Mouse (Mus musculus) heart, embryonic 14.5 days (tissue): ENCODE results near the gene Gm45713. TPM values are rescaled to one million over a fixed set of nuclear protein-coding genes. Genes with fewer than 3 reads are reported as not detected.
A peak's percentile ranks its signal among the peaks of the same experiment; 100 is the strongest.

ENCODE experiments used
- ATAC-seq: fragments of 200-750 bp; cut with Nextera tagmentation; 2 replicates; pipeline ENCODE4 v1.8.0; 2017; ENCODE audit warnings: low read depth, moderate TSS enrichment; ENCODE audit not compliant: insufficient number of reproducible peaks, insufficient read depth, low FRiP score
- H3K27ac ChIP-seq, 2 experiments: fragments of 200-500 bp in 1 of 2; fragments of 300-500 bp in 1 of 2; sonication (generic) in 1 of 2; replicated peaks in 1 of 2; 2 replicates each; pipeline ENCODE4 v1.5.1; 2012 to 2014; ENCODE audit warnings: low read depth in 2 of 2, low read length in 2 of 2, control low read depth in 1 of 2, mild to moderate bottlenecking in 1 of 2, mixed read lengths in 1 of 2; ENCODE audit not compliant: control insufficient read depth in 1 of 2, insufficient read depth in 1 of 2
- H3K27me3 ChIP-seq: fragments of 300-500 bp; sonication (generic); 2 replicates; pipeline ENCODE4 v1.6.1; 2014; ENCODE audit warnings: mild to moderate bottlenecking, low read length, control low read depth; ENCODE audit not compliant: control insufficient read depth, insufficient read depth
- H3K36me3 ChIP-seq: fragments of 300-500 bp; sonication (generic); 2 replicates; pipeline ENCODE4 v1.6.1; 2014; ENCODE audit warnings: mild to moderate bottlenecking, control low read depth, low read length, mixed read lengths; ENCODE audit not compliant: control insufficient read depth, insufficient read depth
- H3K4me1 ChIP-seq, 2 experiments: fragments of 200-500 bp in 1 of 2; fragments of 300-500 bp in 1 of 2; sonication (generic) in 1 of 2; 2 replicates each; pipeline ENCODE4 v1.6.1; 2012 to 2014; ENCODE audit warnings: low read length in 2 of 2, control low read depth in 1 of 2, mixed read lengths in 1 of 2; ENCODE audit not compliant: control insufficient read depth in 2 of 2, insufficient read depth in 2 of 2
- H3K4me2 ChIP-seq: fragments of 300-500 bp; sonication (generic); 2 replicates; pipeline ENCODE4 v1.6.1; 2014; ENCODE audit warnings: mild to moderate bottlenecking, low read length
- H3K4me3 ChIP-seq, 2 experiments: fragments of 200-500 bp in 1 of 2; fragments of 300-500 bp in 1 of 2; sonication (generic) in 1 of 2; 2 replicates each; pipeline ENCODE4 v1.5.1; 2012 to 2014; ENCODE audit warnings: low read length in 2 of 2, mild to moderate bottlenecking in 2 of 2, control low read depth in 1 of 2, low read depth in 1 of 2, moderate library complexity in 1 of 2; ENCODE audit not compliant: control insufficient read depth in 1 of 2, insufficient read depth in 1 of 2
- H3K9ac ChIP-seq: fragments of 300-500 bp; sonication (generic); 2 replicates; pipeline ENCODE4 v1.6.1; 2014; ENCODE audit warnings: mild to moderate bottlenecking, low read length
- H3K9me3 ChIP-seq: fragments of 300-500 bp; sonication (generic); 2 replicates; pipeline ENCODE4 v1.6.1; 2016; ENCODE audit warnings: low read length, control low read depth; ENCODE audit not compliant: control insufficient read depth
- WGBS: fragments of 180-500 bp; shearing (Covaris S2); extraction: QIAGEN DNeasy Blood & Tissue Kit; methylation state at CpG from one replicate; pipeline ENCODE4 v1.1.7; 2014; 5-methylcytosine and 5-hydroxymethylcytosine counted together
- polyA plus RNA-seq: library from polyadenylated mRNA; unstranded; fragments of >200 nt; fragmentation: Nextera tagmentation; extraction: Ambion mirVana; gene quantifications from 2 replicates; pipeline ENCODE4 v1.2.1, GENCODE M21; 2014

The Gm45713 gene
- polyA plus RNA-seq, 1 experiment from 2014 or later, result 0.34 TPM

DNA sequence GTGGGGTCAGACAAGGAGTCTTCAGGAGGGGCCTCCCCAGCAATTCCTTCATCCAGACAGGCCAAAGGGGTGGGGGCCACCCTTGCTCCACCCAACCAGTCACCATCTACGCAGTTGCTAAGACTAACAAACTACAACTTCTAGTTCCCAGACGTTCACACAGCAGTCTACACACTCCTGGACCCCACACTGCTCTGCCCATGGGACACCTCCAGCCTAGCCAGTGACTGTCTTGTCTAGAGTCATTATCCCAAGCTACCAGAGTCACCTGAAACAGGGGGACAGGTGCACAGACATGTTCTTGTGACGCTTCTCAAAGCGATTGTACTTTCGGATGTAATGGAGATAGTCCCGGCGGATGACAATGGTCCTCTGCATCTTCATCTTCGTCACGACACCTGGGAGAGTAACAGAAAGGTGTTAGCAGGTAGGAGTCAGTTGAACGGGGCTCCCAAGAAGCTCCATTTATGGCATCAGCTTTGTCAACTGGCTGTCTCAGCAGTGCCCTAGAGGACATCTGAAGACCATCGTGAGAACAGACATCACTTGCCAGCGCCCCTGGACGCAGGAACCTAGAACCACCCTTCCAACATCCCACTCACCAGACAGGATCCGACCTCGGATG, 13.4 kb downstream of the Gm45713 start:
- WGBS, result 82% methylated on average over 15 of the region's 15 CpGs
- Histone ChIP-seq H3K9me3 (no peaks in the 10 kb centered on the region), H3K4me2 (peak overlapping the region; percentile 71), H3K9ac (peak overlapping the region; percentile 99), H3K36me3 (peaks cover 83% of the 10 kb centered on the region), H3K27me3 (no peaks in the 10 kb centered on the region), H3K4me1 (peaks cover 20 to 33% of the 10 kb centered on the region in 2 experiments), H3K27ac (0 out of 4 replicates have a peak overlapping the region, but pooled peaks of 1 of the 2 experiments have one; percentile 85), H3K4me3 (peak overlapping the region; percentile 81 to 89)
- no peak for ATAC-seq

- Histone ChIP-seq H3K4me1 (peaks cover 16 to 27% of the 10 kb centered on the region in 2 experiments), H3K27me3 (no peaks in the 10 kb centered on the region), H3K27ac (peak overlapping the region in 1 of 2 experiments; percentile 33; a peak in 2 of 4 replicates), H3K36me3 (peaks cover 77% of the 10 kb centered on the region), H3K4me2 (peak overlapping the region; percentile 4; the same call in 1 of the 2 replicates), H3K4me3 (no peak overlapping the region), H3K9ac (peak overlapping the region; percentile 52), H3K9me3 (no peaks in the 10 kb centered on the region)
- no peak for ATAC-seq
These were observed 14.1 kb downstream of the Gm45713 start for GRCm38 (mm10) chr7:45121966-45122365.

- Histone ChIP-seq H3K4me3 (no peak overlapping the region), H3K4me2 (0 out of 2 replicates have a peak overlapping the region, but pooled peaks have one; percentile 4), H3K27ac (peak overlapping the region in 1 of 2 experiments; percentile 33; a peak in 2 of 4 replicates), H3K36me3 (peaks cover 71% of the 10 kb centered on the region), H3K4me1 (peaks cover 11 to 21% of the 10 kb centered on the region in 2 experiments), H3K9me3 (no peaks in the 10 kb centered on the region), H3K27me3 (no peaks in the 10 kb centered on the region), H3K9ac (peak overlapping the region; percentile 52)
- no peak for ATAC-seq
- 47% methylated on average over 8 of the region's 8 CpGs for WGBS
These were observed 14.6 kb downstream of the Gm45713 start for GRCm38 (mm10) chr7:45121404-45121803.

DNA sequence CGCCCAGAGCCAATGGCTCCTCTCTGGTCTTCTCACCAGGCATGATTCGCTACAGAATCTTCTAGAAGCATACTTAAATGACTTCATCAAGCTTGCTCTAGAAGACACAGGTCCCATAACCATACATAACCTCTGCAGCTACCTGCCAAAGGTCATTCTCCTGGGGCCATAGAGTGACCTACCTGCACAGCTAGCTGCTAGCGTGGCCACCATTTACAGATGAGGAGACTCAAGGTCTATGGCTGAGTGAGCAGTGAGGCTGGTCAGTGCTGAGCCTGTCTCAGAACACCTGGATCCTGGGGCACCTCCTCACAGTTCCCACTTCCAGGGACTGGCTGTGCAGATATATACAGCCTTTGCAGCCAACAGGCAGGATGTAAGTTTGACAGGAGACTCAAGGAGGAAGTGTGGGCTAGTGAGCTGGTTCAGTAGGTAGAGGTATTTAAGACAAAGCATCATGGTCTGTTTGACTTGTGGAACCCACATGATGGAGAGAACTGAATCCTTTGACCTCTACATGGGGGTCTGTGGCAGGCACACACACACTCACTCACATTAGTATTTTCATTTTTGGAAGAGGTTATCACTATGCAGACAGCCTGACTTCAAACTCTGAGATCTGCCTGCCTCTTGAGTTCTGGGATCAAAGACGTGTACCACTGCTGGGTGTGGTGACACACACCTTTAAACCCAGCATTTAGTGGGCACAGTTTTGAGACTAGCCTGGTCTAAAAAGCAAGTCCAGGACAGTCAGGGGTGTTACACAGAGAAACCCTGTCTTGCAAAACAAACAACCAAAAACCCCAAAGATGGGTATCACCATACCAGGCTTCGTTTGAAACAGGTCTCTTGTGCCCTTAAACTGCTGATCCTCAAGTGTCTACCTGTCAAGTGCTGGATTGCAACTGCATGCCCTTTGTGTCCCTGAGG, 16.0 kb downstream of the Gm45713 start:
- no peak for ATAC-seq
- Histone ChIP-seq H3K4me1 (peaks cover 10 to 21% of the 10 kb centered on the region in 2 experiments), H3K27ac (no peak overlapping the region), H3K4me3 (no peak overlapping the region), H3K36me3 (peaks cover 58% of the 10 kb centered on the region), H3K27me3 (no peaks in the 10 kb centered on the region), H3K4me2 (no peak overlapping the region), H3K9me3 (no peaks in the 10 kb centered on the region), H3K9ac (no peak overlapping the region)
- WGBS, result 75% methylated on average over 5 of the region's 5 CpGs

GRCm38 (mm10) chr7:45118336-45118735, 17.7 kb downstream of the Gm45713 start:
- Histone ChIP-seq H3K27me3 (no peaks in the 10 kb centered on the region), H3K9me3 (no peaks in the 10 kb centered on the region), H3K4me2 (no peak overlapping the region), H3K4me1 (peaks cover 10 to 24% of the 10 kb centered on the region in 2 experiments), H3K4me3 (no peak overlapping the region), H3K9ac (no peak overlapping the region), H3K27ac (no peak overlapping the region), H3K36me3 (peaks cover 54% of the 10 kb centered on the region)
- no peak for ATAC-seq
- WGBS, result 87% methylated on average over 6 of the region's 6 CpGs

GRCm38 (mm10) chr7:45117566-45117965, 18.5 kb downstream of the Gm45713 start:
- Histone ChIP-seq H3K36me3 (peaks cover 47% of the 10 kb centered on the region), H3K4me2 (no peak overlapping the region), H3K27ac (no peak overlapping the region), H3K27me3 (no peaks in the 10 kb centered on the region), H3K4me3 (no peak overlapping the region), H3K9ac (no peak overlapping the region), H3K4me1 (peaks cover 6 to 18% of the 10 kb centered on the region in 2 experiments; a peak in 3 of 4 replicates), H3K9me3 (no peaks in the 10 kb centered on the region)
- WGBS, result 78% methylated on average over 8 of the region's 8 CpGs
- ATAC-seq, result no peak

DNA sequence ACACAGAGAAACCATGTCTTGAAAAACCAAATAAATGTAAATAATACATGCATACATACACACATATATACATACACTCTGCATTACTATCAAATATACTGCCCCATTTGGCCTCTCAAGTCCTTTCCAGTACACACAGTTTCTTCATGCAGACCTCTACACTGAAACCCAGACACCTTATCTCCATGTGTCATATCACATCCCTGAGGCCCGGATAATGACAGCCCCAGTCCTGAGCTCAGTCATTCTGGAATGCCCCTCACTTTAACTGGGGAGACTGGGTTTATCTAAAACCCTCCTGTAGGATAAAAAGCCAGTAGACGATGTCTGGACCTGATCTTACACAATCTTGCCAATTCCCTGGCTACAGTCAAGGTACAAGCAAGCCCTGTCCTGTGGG, 22.6 kb downstream of the Gm45713 start:
- H3K4me3 ChIP-seq, result no peak overlapping the region
- H3K27me3 ChIP-seq, result no peaks in the 10 kb centered on the region
- peaks cover 8% of the 10 kb centered on the region; the same call in 1 of the 2 replicates for H3K36me3 ChIP-seq
- no peak overlapping the region for H3K4me2 ChIP-seq
- peak overlapping the region; percentile 28 to 63; a peak in 2 of 4 replicates for H3K27ac ChIP-seq
- H3K9ac ChIP-seq, result no peak overlapping the region
- 13% methylated on average over 2 of the region's 2 CpGs for WGBS
- H3K4me1 ChIP-seq, result peaks cover 6 to 8% of the 10 kb centered on the region in 2 experiments; a peak in 3 of 4 replicates
- ATAC-seq, result no peak
- no peaks in the 10 kb centered on the region for H3K9me3 ChIP-seq
